Mouse (Mus musculus): ENCODE measurements around the gene Gm20388.

The Gm20388 gene

DNA sequence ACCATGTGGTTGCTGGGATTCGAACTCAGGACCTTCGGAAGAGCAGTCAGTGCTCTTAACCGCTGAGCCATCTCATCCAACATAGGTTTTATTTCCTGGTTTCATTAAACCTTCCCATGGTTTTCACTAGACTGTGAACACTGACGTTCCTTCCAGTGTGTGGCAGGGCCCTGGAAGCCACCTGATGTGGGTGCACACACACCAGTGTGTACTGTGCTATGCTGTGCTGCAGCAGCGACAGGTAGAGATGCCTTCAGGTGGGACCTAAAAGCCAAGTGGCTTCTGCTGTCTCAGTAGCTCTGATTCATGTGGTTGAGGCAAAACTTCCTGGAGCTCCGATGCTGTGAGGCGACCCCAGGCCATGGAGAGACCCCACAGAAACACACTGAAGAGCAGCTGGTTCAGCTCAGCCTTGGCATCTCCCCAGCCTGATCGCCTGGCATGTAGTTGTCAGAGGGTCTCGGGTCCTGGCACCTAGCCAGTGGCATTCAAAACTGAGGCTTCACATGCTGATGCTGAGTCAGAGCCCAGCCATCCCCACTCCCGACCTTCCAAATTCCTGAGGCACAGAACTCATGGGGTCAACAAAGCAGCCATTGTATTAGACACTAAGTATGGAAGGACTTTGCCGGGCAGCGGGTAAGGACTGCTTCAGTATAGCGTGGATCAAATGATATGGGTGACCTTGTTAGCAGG lies 3842.3 kb downstream of the Gm20388 start:
- no peak for DNase-seq

DNA sequence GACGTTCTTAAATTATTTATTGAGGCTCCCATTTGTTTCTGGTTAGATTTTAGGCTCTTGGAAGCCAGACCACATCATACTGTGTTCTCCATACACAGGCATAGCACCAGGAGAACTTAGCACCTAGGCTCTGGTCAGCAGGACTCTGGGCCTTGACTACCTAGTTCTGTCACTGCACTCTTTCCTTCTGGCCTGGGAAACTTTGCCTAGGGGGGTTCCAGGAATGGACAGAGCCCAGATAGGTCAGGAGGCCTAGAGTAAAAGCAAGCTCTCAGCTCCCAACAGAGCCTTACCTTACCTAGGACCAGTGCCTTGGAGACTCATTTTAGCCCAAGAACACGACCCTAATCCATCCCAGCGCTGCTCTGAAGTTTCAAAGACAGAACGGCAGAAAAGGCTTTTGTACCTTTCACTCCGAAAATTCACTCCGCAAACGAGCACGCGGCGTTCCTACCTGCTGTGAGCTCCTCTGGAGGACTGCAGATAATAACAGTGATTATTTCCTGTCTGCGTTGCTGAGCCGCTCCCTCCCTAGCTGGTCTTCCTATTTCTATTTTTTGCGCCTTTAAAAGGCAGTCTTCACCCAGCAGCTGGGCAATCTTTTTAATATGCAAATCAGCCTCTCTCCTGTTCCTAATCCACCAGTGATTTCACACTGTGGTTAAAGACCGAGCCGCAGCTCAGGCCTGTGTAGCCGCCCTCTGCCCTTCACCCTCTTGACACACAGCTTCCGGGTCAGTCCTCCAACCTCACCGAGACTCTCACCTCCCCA lies 3843.1 kb downstream of the Gm20388 start:
- DNase-seq = no peak

DNA sequence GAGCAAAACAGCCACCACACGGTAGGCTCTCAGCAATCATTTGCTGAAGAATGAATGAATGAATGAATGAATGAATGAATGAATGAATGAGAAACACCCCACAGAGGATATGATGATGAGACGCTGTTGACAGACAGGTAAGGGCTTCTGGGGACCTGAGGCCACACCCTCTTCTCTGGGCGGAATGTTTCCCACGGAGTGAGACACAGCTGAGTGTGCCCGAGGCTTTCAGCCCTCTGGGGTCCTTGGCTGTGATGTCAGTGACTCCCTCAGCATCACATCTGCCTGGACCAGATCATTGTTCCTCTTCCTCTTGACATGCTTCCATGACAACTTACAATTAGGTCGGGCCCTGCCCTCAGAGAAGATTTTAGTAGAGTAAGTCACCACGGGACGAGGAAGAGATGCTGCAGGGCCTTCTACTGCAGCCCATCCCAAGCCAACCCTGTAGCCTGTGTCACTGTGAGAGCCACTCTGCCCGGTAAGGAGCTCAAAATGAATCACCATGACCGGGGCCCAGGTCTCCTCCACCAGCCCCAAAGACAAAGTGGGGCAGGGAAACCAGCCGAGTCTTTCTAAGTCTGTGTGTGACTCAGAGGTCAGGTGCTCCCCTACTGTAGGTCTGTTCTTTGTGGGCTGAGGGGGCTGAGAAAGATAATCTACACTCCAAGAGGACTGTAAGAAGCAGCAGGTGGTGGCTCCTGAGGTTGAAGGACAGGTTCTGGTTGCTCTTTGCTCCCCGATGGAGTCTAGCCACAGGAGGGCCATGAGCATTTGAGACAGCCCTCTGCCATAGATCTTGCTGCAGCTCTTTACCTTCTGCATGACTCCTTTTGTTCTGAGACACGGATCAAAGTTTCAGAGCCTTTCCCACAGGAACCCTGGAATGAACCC lies 3844.1 kb downstream of the Gm20388 start:
- no peak for DNase-seq

GRCm38 (mm10) chr8:123756901-123757300 lies 3846.3 kb downstream of the Gm20388 start:
- no peak for DNase-seq

DNA sequence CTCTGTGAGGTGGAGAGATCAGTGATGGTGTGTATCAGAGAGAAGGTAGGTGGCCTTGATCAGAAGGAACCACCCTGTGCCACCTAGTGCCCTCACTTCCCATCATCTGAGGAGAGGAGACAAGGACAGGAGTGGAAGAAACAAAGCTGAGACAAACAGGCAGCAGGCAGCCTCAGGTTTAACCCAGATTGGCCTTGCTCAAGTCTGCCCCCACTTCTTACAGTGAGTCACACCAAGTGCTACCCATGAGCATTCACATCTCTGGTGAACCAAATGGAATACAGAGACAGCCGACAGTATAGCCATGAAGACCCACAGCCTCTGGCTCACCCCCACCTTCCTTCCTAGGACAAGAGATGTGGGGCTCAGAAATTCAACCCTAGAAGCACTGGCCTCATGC lies 3848.3 kb downstream of the Gm20388 start:
- no peak for DNase-seq

DNA sequence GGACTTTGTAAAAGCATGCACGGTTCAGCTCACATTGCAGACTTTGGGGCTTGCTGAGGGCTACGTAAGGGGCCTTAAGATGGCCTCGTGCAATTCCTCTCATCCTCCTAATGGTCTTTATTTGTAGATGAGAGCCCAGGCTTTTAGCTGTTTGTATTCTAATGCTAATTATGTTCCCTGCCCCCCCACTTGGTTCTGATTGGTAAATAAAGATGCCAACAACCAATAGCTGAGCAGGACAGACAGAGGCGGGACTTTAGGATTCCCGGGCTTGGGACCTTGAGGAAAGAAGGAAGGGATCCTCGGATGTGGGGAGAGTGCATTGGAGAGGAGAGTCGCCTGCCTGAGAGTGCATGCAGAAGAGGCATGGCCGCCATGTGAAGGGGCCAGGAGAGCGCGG lies 3849.3 kb downstream of the Gm20388 start:
- no peak for DNase-seq

DNA sequence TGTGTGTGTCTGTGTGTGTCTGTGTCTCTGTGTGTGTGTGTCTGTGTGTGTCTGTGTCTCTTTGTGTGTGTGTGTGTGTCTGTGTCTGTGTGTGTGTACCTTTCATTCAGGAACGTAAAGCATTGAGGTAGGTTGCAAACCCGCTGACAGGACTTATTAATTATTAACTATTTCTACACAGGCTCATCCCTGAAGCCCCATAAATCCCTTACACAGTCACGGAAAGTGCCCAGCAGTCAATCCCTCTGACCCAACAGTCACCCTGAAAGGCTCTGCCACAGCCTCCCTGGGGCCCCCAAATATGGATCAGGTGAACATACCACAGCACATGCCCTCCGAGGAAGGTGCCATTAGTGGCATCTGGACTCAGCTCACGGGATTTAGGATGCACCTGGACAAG lies 3849.9 kb downstream of the Gm20388 start:
- DNase-seq = no peak

GRCm38 (mm10) chr8:123761266-123761882 lies 3850.7 kb downstream of the Gm20388 start:
- DNase-seq = no peak

GRCm38 (mm10) chr8:123761883-123762270 lies 3851.2 kb downstream of the Gm20388 start:
- DNase-seq = no peak

- DNase-seq = no peak
These were observed 3852.7 kb downstream of the Gm20388 start for GRCm38 (mm10) chr8:123763355-123763754.

GRCm38 (mm10) chr8:123764671-123765070 lies 3854.0 kb downstream of the Gm20388 start:
- no peak for DNase-seq

DNA sequence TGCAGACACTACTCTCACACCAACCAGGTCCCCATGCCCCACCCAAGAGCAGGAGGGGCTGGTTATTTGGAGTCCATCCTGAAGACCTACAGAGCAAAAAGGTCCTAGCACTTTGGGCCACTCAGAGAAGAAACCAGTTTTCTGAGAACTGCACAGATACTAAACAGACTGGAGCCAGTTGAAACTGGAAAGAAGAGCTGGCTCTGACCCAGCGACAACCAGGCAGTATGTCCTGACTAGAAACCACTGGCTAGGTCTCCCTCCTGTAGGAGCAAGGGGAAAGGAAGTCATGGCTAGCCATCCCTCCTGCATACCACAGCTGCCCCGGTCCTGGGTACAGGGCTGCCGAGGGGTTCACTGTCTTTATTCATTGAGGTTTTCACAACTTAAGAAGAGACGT lies 3855.9 kb downstream of the Gm20388 start:
- DNase-seq = no peak

- no peak for DNase-seq
These were observed 3857.2 kb downstream of the Gm20388 start for GRCm38 (mm10) chr8:123767874-123768273.

GRCm38 (mm10) chr8:123768492-123769356 lies 3858.1 kb downstream of the Gm20388 start:
- no peak for DNase-seq

DNA sequence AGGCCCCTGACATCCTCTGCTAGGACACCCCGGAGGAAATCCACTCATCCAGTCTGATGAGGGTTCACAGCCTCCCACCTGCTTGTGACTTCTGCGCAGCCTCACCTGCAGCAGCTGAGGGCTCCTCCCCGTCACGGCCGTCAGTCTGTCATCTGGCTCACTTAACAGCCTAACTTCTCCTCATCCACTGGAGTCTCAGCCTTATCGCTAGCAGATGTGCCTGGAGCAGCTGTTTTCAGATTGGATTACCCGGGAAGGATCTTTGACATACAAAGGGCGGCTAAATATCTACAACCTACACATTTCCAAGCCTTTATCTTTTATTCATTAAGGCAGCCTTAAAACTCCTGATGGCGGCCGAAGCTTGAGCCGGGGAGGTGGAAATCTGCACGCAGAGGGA lies 3862.8 kb downstream of the Gm20388 start:
- DNase-seq = no peak

DNA sequence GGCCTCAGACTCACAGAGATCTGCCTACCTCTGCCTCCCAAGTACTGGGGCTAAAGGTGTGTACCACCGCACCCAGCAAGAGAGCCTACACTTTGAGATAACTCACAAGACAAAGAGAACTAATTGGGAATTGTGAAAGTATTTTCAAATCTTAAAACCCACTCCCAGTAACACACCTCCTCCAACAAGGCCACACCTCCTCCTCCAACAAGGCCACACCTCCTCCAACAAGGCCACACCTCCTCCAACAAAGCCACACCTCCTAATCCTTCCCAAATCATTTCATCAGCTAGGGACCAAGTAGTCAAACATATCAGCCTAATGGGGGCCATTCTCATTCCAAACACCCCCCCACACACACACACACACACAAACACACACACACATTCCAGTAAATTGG lies 3863.8 kb downstream of the Gm20388 start:
- no peak for DNase-seq

DNA sequence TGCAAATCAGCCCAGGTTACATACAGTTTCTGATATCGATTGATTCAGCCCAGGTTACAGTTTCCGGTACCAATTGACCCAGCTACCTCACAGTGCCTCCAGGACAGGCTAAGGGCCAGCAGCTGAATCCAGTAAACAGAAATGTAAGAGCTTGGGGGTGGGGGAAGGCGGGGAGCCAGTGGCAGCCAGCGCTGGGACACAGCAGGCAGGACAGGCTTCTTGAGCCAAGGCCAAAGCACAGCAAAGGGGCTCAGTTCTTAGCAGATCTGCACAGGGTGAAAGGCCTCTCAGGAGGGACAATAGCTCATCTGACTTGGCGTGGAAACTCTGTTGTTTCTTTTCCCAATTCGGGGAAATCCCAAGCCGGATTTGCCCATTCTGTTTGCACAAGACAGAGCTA lies 3866.7 kb downstream of the Gm20388 start:
- DNase-seq = no peak

DNA sequence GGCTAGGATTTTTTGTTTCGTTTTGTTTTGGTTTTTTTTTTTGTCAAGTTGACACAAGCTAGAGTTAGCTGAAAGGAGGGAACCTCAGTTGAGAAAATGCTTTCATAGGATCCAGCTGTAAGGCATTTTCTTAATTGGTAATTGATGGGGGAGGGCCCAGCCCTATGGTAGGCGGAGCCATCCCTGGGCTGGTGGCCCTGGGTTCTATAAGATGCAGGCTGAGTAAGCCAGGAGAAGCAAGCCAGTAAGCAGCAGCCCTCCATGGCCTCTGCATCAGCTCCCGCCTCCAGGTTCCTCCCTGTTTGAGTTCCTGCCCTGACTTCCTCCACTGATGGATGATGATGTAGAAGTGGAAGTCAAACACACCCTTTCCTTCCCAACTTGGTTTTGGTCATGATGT lies 3869.8 kb downstream of the Gm20388 start:
- DNase-seq = no peak

GRCm38 (mm10) chr8:123781256-123781655 lies 3870.6 kb downstream of the Gm20388 start:
- no peak for DNase-seq

GRCm38 (mm10) chr8:123783525-123784249 lies 3873.0 kb downstream of the Gm20388 start:
- DNase-seq = no peak

DNA sequence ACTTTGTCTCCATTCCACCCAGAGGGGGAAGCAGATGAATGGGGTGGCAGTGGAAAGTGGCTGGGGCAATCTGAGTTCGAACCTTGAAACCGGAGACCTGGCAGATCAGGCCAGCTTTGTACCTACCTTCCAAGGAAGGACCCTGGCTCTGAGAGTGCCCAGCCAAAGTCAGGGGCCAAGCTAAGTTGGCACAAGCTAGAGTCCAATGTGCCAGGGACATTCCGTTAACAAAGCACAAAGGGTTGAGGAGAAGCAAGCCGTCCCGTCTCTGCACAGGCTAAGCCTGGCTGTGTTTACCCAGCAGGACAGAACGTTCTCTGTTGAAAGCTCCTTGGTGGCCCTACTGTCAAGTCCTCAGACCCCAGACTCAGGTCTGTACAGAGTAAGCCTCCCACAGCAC lies 3875.5 kb downstream of the Gm20388 start:
- DNase-seq = no peak
